Mouse (Mus musculus): Measurements from ENCODE around the gene Bpifb2. TPM values are rescaled to one million over a fixed set of nuclear protein-coding genes. Genes with fewer than 3 reads are reported as not detected.
A peak's percentile ranks its signal among the peaks of the same experiment; 100 is the strongest.

The Bpifb2 gene
- polyA plus RNA-seq, 1 experiment from 2014 or later, result not detected

DNA sequence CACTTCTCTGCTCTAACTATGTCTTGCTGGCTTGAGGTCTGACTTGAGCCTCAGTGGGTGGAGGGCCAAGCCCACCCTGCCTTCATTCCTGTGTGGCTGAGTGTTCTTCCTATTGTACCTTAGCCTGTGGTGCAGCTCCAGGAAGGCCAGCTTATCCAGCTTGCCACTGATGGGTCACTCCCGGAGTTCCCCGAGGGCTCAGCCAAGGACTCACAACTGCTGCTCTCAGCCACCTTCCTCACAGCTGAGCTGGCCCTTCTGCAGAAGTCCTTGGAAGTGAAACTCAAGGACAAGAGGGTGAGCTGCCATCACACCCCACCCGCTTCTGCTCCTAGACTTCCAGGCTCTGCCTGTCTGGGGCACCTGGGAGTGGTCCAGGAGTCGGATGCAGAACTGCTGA is 31.8 kb downstream of the Bpifb2 start:
- ATAC-seq (ENCODE audit: insufficient read depth, low FRiP score, low TSS enrichment) (no peak), DNase-seq (ENCODE audit: low spot score) (no peak)
- Histone ChIP-seq H3K36me3 (ENCODE audit: control insufficient read depth, insufficient read depth, low read length) (no peaks in the 10 kb centered on the region), H3K27ac (ENCODE audit: low read depth, low read length) (no peak overlapping the region), H3K27me3 (ENCODE audit: control insufficient read depth, insufficient read depth, low read length) (no peaks in the 10 kb centered on the region), H3K4me3 (ENCODE audit: low read depth, low read length) (no peak overlapping the region), H3K9ac (ENCODE audit: low read length) (no peak overlapping the region), H3K4me2 (ENCODE audit: low read depth) (no peak overlapping the region), H3K4me1 (ENCODE audit: control insufficient read depth, insufficient read depth, low read length) (no peaks in the 10 kb centered on the region), H3K9me3 (ENCODE audit: control insufficient read depth, low read length) (no peaks in the 10 kb centered on the region)
- WGBS, result 86% methylated on average over 4 of the region's 4 CpGs

DNA sequence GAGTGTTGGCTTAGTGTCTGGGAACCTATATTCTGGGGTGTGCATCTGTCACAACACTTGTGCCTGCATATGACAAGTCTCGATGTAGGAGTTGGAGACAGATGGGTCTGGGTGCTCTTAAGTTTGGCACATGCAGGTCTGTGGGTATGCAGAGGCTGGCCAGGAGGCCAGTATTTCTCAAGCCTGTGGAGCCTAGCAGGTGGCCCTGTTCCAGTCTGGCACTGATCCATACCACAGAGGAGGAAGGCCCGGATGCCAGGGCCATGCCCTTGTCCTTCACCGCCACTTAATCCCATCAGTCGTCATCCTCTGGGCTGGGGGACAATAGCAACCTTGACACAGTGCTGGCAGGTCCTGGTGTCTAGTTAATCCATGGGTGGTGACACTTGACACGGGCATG is 39.3 kb downstream of the Bpifb2 start:
- no peak overlapping the region for H3K4me2 ChIP-seq (ENCODE audit: low read depth)
- no peaks in the 10 kb centered on the region for H3K27me3 ChIP-seq (ENCODE audit: control insufficient read depth, insufficient read depth, low read length)
- H3K4me1 ChIP-seq (ENCODE audit: control insufficient read depth, insufficient read depth, low read length), result no peaks in the 10 kb centered on the region
- no peak for ATAC-seq (ENCODE audit: insufficient read depth, low FRiP score, low TSS enrichment)
- H3K4me3 ChIP-seq (ENCODE audit: low read depth, low read length), result no peak overlapping the region
- H3K9ac ChIP-seq (ENCODE audit: low read length), result no peak overlapping the region
- no peak for DNase-seq (ENCODE audit: low spot score)
- no peaks in the 10 kb centered on the region for H3K9me3 ChIP-seq (ENCODE audit: control insufficient read depth, low read length)
- H3K36me3 ChIP-seq (ENCODE audit: control insufficient read depth, insufficient read depth, low read length), result no peaks in the 10 kb centered on the region
- H3K27ac ChIP-seq (ENCODE audit: low read depth, low read length), result no peak overlapping the region
- WGBS, result 82% methylated on average over 5 of the region's 5 CpGs

GRCm38 (mm10) chr2:153917930-153918329 is 43.1 kb downstream of the Bpifb2 start, which contains the start of gene Bpifb3:
Gene Bpifb3 (plus strand): TSS chr2:153918230.
- ATAC-seq (ENCODE audit: insufficient read depth, low FRiP score, low TSS enrichment), result no peak
- Histone ChIP-seq H3K9me3 (ENCODE audit: control insufficient read depth, low read length) (no peaks in the 10 kb centered on the region), H3K4me3 (ENCODE audit: low read depth, low read length) (no peak within 1 kb of the TSS), H3K4me1 (ENCODE audit: control insufficient read depth, insufficient read depth, low read length) (no peaks in the 10 kb centered on the region), H3K4me2 (ENCODE audit: low read depth) (no peak within 1 kb of the TSS), H3K27me3 (ENCODE audit: control insufficient read depth, insufficient read depth, low read length) (no peaks in the 10 kb centered on the region), H3K36me3 (ENCODE audit: control insufficient read depth, insufficient read depth, low read length) (no peaks in the 10 kb centered on the region), H3K27ac (ENCODE audit: low read depth, low read length) (no peak within 1 kb of the TSS), H3K9ac (ENCODE audit: low read length) (no peak within 1 kb of the TSS)
- DNase-seq (ENCODE audit: low spot score), result no peak
- WGBS, result 76% methylated on average over 8 of the region's 8 CpGs

GRCm38 (mm10) chr2:153921246-153921645 is 46.4 kb downstream of the Bpifb2 start:
- DNase-seq (ENCODE audit: low spot score) (no peak), ATAC-seq (ENCODE audit: insufficient read depth, low FRiP score, low TSS enrichment) (no peak)
- H3K4me3 ChIP-seq (ENCODE audit: low read depth, low read length), result no peak overlapping the region
- no peak overlapping the region for H3K27ac ChIP-seq (ENCODE audit: low read depth, low read length)
- no peaks in the 10 kb centered on the region for H3K9me3 ChIP-seq (ENCODE audit: control insufficient read depth, low read length)
- H3K4me1 ChIP-seq (ENCODE audit: control insufficient read depth, insufficient read depth, low read length), result no peaks in the 10 kb centered on the region
- no peaks in the 10 kb centered on the region for H3K36me3 ChIP-seq (ENCODE audit: control insufficient read depth, insufficient read depth, low read length)
- 85% methylated on average over 6 of the region's 6 CpGs for WGBS
- no peak overlapping the region for H3K4me2 ChIP-seq (ENCODE audit: low read depth)
- no peaks in the 10 kb centered on the region for H3K27me3 ChIP-seq (ENCODE audit: control insufficient read depth, insufficient read depth, low read length)
- H3K9ac ChIP-seq (ENCODE audit: low read length), result no peak overlapping the region

GRCm38 (mm10) chr2:153929871-153930413 is 55.1 kb downstream of the Bpifb2 start:
- WGBS, result 37% methylated on average over 3 of the region's 3 CpGs
- no peak overlapping the region for H3K27ac ChIP-seq (ENCODE audit: low read depth, low read length)
- H3K9ac ChIP-seq (ENCODE audit: low read length), result no peak overlapping the region
- H3K4me2 ChIP-seq (ENCODE audit: low read depth), result no peak overlapping the region
- no peaks in the 10 kb centered on the region for H3K9me3 ChIP-seq (ENCODE audit: control insufficient read depth, low read length)
- no peak overlapping the region for H3K4me3 ChIP-seq (ENCODE audit: low read depth, low read length)
- H3K36me3 ChIP-seq (ENCODE audit: control insufficient read depth, insufficient read depth, low read length), result no peaks in the 10 kb centered on the region
- ATAC-seq (ENCODE audit: insufficient read depth, low FRiP score, low TSS enrichment) (no peak), DNase-seq (ENCODE audit: low spot score) (peak; percentile 71)
- no peaks in the 10 kb centered on the region for H3K4me1 ChIP-seq (ENCODE audit: control insufficient read depth, insufficient read depth, low read length)
- no peaks in the 10 kb centered on the region for H3K27me3 ChIP-seq (ENCODE audit: control insufficient read depth, insufficient read depth, low read length)

GRCm38 (mm10) chr2:153931125-153931524 is 56.3 kb downstream of the Bpifb2 start:
- WGBS, result 75% methylated on average over 6 of the region's 6 CpGs
- ATAC-seq (ENCODE audit: insufficient read depth, low FRiP score, low TSS enrichment), result no peak

GRCm38 (mm10) chr2:153933311-153933710 is 58.5 kb downstream of the Bpifb2 start:
- no peak for ATAC-seq (ENCODE audit: insufficient read depth, low FRiP score, low TSS enrichment)
- Histone ChIP-seq H3K27me3 (ENCODE audit: control insufficient read depth, insufficient read depth, low read length) (no peaks in the 10 kb centered on the region), H3K4me1 (ENCODE audit: control insufficient read depth, insufficient read depth, low read length) (no peaks in the 10 kb centered on the region), H3K4me3 (ENCODE audit: low read depth, low read length) (no peak overlapping the region), H3K36me3 (ENCODE audit: control insufficient read depth, insufficient read depth, low read length) (no peaks in the 10 kb centered on the region), H3K27ac (ENCODE audit: low read depth, low read length) (no peak overlapping the region), H3K9me3 (ENCODE audit: control insufficient read depth, low read length) (no peaks in the 10 kb centered on the region), H3K9ac (ENCODE audit: low read length) (no peak overlapping the region), H3K4me2 (ENCODE audit: low read depth) (no peak overlapping the region)
- WGBS, result 69% methylated on average over 6 of the region's 6 CpGs
- no peak for DNase-seq (ENCODE audit: low spot score)

More at GRCm38 (mm10) chr2:153931125-153931524, 56.3 kb downstream of the Bpifb2 start:
- H3K9me3 ChIP-seq (ENCODE audit: control insufficient read depth, low read length), result no peaks in the 10 kb centered on the region
- H3K4me1 ChIP-seq (ENCODE audit: control insufficient read depth, insufficient read depth, low read length), result no peaks in the 10 kb centered on the region
- no peaks in the 10 kb centered on the region for H3K27me3 ChIP-seq (ENCODE audit: control insufficient read depth, insufficient read depth, low read length)
- no peak overlapping the region for H3K27ac ChIP-seq (ENCODE audit: low read depth, low read length)
- H3K36me3 ChIP-seq (ENCODE audit: control insufficient read depth, insufficient read depth, low read length), result no peaks in the 10 kb centered on the region
- no peak overlapping the region for H3K4me3 ChIP-seq (ENCODE audit: low read depth, low read length)
- H3K9ac ChIP-seq (ENCODE audit: low read length), result no peak overlapping the region
- no peak for DNase-seq (ENCODE audit: low spot score)
- no peak overlapping the region for H3K4me2 ChIP-seq (ENCODE audit: low read depth)

DNA sequence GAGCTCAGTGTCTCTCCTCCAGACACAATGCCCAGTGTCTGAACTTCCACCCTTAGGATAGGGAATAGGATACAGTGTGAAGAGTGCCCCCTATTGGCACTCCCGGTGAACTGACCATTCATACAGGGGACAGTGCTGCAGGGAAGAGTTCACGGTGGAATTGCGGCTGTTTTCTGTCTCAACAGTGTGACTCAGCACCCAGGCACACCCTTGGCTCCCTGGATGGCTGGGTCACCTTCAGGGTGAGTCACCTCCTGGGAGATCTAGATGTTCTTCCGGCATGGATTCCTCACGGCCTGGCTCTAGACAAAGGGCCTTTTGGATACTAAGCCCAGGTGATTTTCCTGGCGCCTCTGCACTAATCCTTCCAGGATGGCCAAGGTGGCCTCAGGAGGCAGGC is 60.5 kb downstream of the Bpifb2 start:
- H3K9ac ChIP-seq (ENCODE audit: low read length), result no peak overlapping the region
- no peak overlapping the region for H3K27ac ChIP-seq (ENCODE audit: low read depth, low read length)
- no peak overlapping the region for H3K4me3 ChIP-seq (ENCODE audit: low read depth, low read length)
- 92% methylated on average over 6 of the region's 6 CpGs for WGBS
- H3K36me3 ChIP-seq (ENCODE audit: control insufficient read depth, insufficient read depth, low read length), result no peaks in the 10 kb centered on the region
- no peaks in the 10 kb centered on the region for H3K27me3 ChIP-seq (ENCODE audit: control insufficient read depth, insufficient read depth, low read length)
- no peaks in the 10 kb centered on the region for H3K9me3 ChIP-seq (ENCODE audit: control insufficient read depth, low read length)
- DNase-seq (ENCODE audit: low spot score) (no peak), ATAC-seq (ENCODE audit: insufficient read depth, low FRiP score, low TSS enrichment) (no peak)
- H3K4me1 ChIP-seq (ENCODE audit: control insufficient read depth, insufficient read depth, low read length), result no peaks in the 10 kb centered on the region
- no peak overlapping the region for H3K4me2 ChIP-seq (ENCODE audit: low read depth)

- H3K4me2 ChIP-seq (ENCODE audit: low read depth), result no peak within 1 kb of the TSS
- H3K36me3 ChIP-seq (ENCODE audit: control insufficient read depth, insufficient read depth, low read length), result no peaks in the 10 kb centered on the region
- 87% methylated on average over 5 of the region's 5 CpGs for WGBS
- H3K9ac ChIP-seq (ENCODE audit: low read length), result no peak within 1 kb of the TSS
- H3K4me1 ChIP-seq (ENCODE audit: control insufficient read depth, insufficient read depth, low read length), result no peaks in the 10 kb centered on the region
- H3K4me3 ChIP-seq (ENCODE audit: low read depth, low read length), result no peak within 1 kb of the TSS
- H3K27ac ChIP-seq (ENCODE audit: low read depth, low read length), result no peak within 1 kb of the TSS
- no peaks in the 10 kb centered on the region for H3K27me3 ChIP-seq (ENCODE audit: control insufficient read depth, insufficient read depth, low read length)
- no peak for ATAC-seq (ENCODE audit: insufficient read depth, low FRiP score, low TSS enrichment)
- no peak for DNase-seq (ENCODE audit: low spot score)
- H3K9me3 ChIP-seq (ENCODE audit: control insufficient read depth, low read length), result no peaks in the 10 kb centered on the region
Observed at GRCm38 (mm10) chr2:153937843-153938242, 63.0 kb downstream of the Bpifb2 start, which contains the start of gene Bpifb4. Gene Bpifb4 (plus strand): TSS chr2:153938212.
